ENCODE assay signal across 9 mouse cellular contexts in the genomic region with DNA sequence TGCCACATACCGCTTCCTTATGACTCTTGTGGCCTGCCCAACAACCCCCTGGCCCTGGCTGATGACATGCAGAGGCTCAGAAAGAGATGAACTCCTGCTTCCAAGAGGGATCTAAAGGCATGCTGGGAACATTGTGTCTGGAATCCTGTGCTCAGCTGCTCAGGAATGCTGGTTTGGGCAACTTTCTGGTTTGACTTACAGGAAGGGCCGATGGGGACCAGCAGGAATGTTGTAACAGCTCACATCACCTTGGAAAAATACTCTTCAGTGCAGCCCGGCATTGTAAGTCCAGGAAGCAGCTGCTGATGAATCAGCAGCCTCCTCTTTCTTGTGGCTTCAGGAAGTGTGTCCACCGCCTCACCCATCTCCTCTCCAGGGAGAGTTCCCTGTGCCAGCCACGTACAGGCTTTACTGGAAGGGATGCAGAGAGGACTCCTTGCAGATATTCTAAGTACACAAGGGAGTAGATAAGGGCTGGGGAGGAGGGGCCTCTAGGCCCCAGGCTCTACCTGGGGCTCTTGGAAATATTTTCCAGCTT.
DNase-seq lines count a peak whose midpoint lies in the region; ATAC-seq lines count a peak whose summit lies in the region.
"Had no signal": no experiment of that assay in that cellular context is flagged by ENCODE, and none has a peak within 500 bp of the region (broad histone marks: within the 10 kb centered on the region; RNA-seq: fewer than 3 reads in every experiment).

No protein-coding gene starts in this region.

- H3K4me2 ChIP-seq in lung, embryonic 16.5 days (ENCODE audit: low read depth, low read length): no peak overlapping the region
- H3K4me2 ChIP-seq in stomach, embryonic 15.5 days: no peak overlapping the region
- H3K4me2 ChIP-seq in forebrain, embryonic 14.5 days (ENCODE audit: low read length): no peak overlapping the region

- no peak for DNase-seq in lung, postnatal 14 days
- peak; percentile 69 to 84 for DNase-seq in heart, adult 18-20 months
- DNase-seq in kidney, adult 9 months: peak; percentile 62
- no peak for DNase-seq in urinary bladder, adult 18-20 months (ENCODE audit: low spot score in 2 of 2)
- DNase-seq in B cell, adult 2 months: no peak
- DNase-seq in forebrain, embryonic 14.5 days (ENCODE audit: low spot score): no peak

- no peak overlapping the region for H3K4me3 ChIP-seq in lung, embryonic 16.5 days (ENCODE audit: low read length)
- H3K4me3 ChIP-seq in stomach, embryonic 15.5 days (replicated peaks): no peak overlapping the region
- no peak overlapping the region for H3K4me3 ChIP-seq in forebrain, embryonic 14.5 days (ENCODE audit: low read depth, low read length)
- H3K4me3 ChIP-seq: midbrain, embryonic 10.5 days had no signal

- peaks cover 37% of the 10 kb centered on the region for H3K4me1 ChIP-seq in lung, embryonic 16.5 days (replicated peaks; ENCODE audit: control insufficient read depth, insufficient read depth, low read length)
- peaks cover 18% of the 10 kb centered on the region for H3K4me1 ChIP-seq in stomach, embryonic 15.5 days
- peaks cover 9% of the 10 kb centered on the region for H3K4me1 ChIP-seq in forebrain, embryonic 14.5 days (ENCODE audit: control insufficient read depth, insufficient read depth, low read length)

- 28% methylated on average over 5 of the region's 5 CpGs for WGBS in lung, embryonic 16.5 days
- WGBS in stomach, embryonic 15.5 days: 48% methylated on average over 5 of the region's 5 CpGs
- WGBS in forebrain, embryonic 14.5 days: 80% methylated on average over 5 of the region's 5 CpGs

- H3K27me3 ChIP-seq in lung, embryonic 16.5 days (ENCODE audit: control insufficient read depth, insufficient read depth, low read depth, low read length): no peaks in the 10 kb centered on the region
- H3K27me3 ChIP-seq in stomach, embryonic 15.5 days (replicated peaks): no peaks in the 10 kb centered on the region
- no peaks in the 10 kb centered on the region for H3K27me3 ChIP-seq in forebrain, embryonic 14.5 days (replicated peaks; ENCODE audit: control insufficient read depth, insufficient read depth, low read length)

- no peak overlapping the region for H3K9ac ChIP-seq in lung, embryonic 16.5 days (ENCODE audit: low read length)
- no peak overlapping the region for H3K9ac ChIP-seq in stomach, embryonic 15.5 days
- no peak overlapping the region for H3K9ac ChIP-seq in forebrain, embryonic 14.5 days (ENCODE audit: low read length)

- no peaks in the 10 kb centered on the region for H3K36me3 ChIP-seq in lung, embryonic 16.5 days (ENCODE audit: control insufficient read depth, insufficient read depth, low read length)
- no peaks in the 10 kb centered on the region for H3K36me3 ChIP-seq in stomach, embryonic 15.5 days
- H3K36me3 ChIP-seq in forebrain, embryonic 14.5 days (ENCODE audit: control insufficient read depth, insufficient read depth, low read length): no peaks in the 10 kb centered on the region
- H3K36me3 ChIP-seq: midbrain, embryonic 10.5 days had no signal

- H3K27ac ChIP-seq in lung, embryonic 16.5 days (ENCODE audit: low read length): peak overlapping the region; percentile 10
- H3K27ac ChIP-seq in stomach, embryonic 15.5 days: peak overlapping the region; percentile 51; the same call in 1 of the 2 replicates
- no peak overlapping the region for H3K27ac ChIP-seq in forebrain, embryonic 14.5 days (ENCODE audit: low read depth, low read length)
- H3K27ac ChIP-seq: midbrain, embryonic 10.5 days had no signal

- no peaks in the 10 kb centered on the region for H3K9me3 ChIP-seq in lung, embryonic 16.5 days (ENCODE audit: control insufficient read depth, low read length)
- no peaks in the 10 kb centered on the region for H3K9me3 ChIP-seq in stomach, embryonic 15.5 days
- no peaks in the 10 kb centered on the region for H3K9me3 ChIP-seq in forebrain, embryonic 14.5 days (replicated peaks; ENCODE audit: control insufficient read depth, low read length)
- H3K9me3 ChIP-seq: midbrain, embryonic 10.5 days had no signal

- ATAC-seq in lung, embryonic 16.5 days (ENCODE audit: low read depth): peak; percentile 30; the same call in 1 of the 2 replicates
- peak; percentile 19; the same call in 1 of the 2 replicates for ATAC-seq in stomach, embryonic 15.5 days (ENCODE audit: insufficient read depth, low FRiP score, low read depth)
- ATAC-seq in forebrain, embryonic 14.5 days: no peak

Comparison
In these comparisons a context has a peak if more than half of its experiments do, and no peak if none do; other contexts are left out.
1. DNase-seq: peak in heart, adult 18-20 months (2 of 2) and kidney, adult 9 months (single experiment); none in lung, postnatal 14 days (single experiment), urinary bladder, adult 18-20 months (0 of 2), B cell, adult 2 months (0 of 2) and forebrain, embryonic 14.5 days (single experiment).